Mouse (Mus musculus): ENCODE measurements around the gene Rnf10. TPM values are rescaled to one million over a fixed set of nuclear protein-coding genes. Genes with fewer than 3 reads are reported as not detected.

Gene Rnf10
- polyA plus RNA-seq, 1 experiment from 2014 or later: 202 TPM

- Histone ChIP-seq H3K4me1 (peaks cover 13% of the 10 kb centered on the region), H3K36me3 (no peaks in the 10 kb centered on the region), H3K9me3 (replicated peaks) (0 out of 2 replicates have a peak, but pooled peaks cover 3% of the 10 kb centered on the region), H3K27me3 (peaks cover 2% of the 10 kb centered on the region), H3K9ac (no peak overlapping the region), H3K4me3 (no peak overlapping the region), H3K4me2 (replicated peaks) (no peak overlapping the region), H3K27ac (no peak overlapping the region)
- 68% methylated on average over 3 of the region's 3 CpGs for WGBS
- no peak for ATAC-seq (ENCODE audit: low FRiP score)
Observed at GRCm38 (mm10) chr5:115222485-115222884, 50.2 kb downstream of the Rnf10 start.

- H3K9ac ChIP-seq: peak overlapping the region; percentile 18; the same call in 1 of the 2 replicates
- H3K27ac ChIP-seq: no peak overlapping the region; the same call in 1 of the 2 replicates
- peaks cover 11% of the 10 kb centered on the region for H3K27me3 ChIP-seq
- H3K4me1 ChIP-seq: peaks cover 13% of the 10 kb centered on the region
- WGBS: 43% methylated on average over 13 of the region's 13 CpGs
- 0 out of 2 replicates have a peak, but pooled peaks cover 3% of the 10 kb centered on the region for H3K9me3 ChIP-seq (replicated peaks)
- no peak for ATAC-seq (ENCODE audit: low FRiP score)
- H3K4me3 ChIP-seq: no peak overlapping the region
- H3K4me2 ChIP-seq (replicated peaks): no peak overlapping the region
- H3K36me3 ChIP-seq: no peaks in the 10 kb centered on the region
Observed at GRCm38 (mm10) chr5:115220931-115221640, 51.6 kb downstream of the Rnf10 start.

- no peak overlapping the region for H3K27ac ChIP-seq
- 96% methylated on average over 12 of the region's 12 CpGs for WGBS
- no peaks in the 10 kb centered on the region for H3K36me3 ChIP-seq
- peaks cover 19% of the 10 kb centered on the region for H3K4me1 ChIP-seq
- H3K9ac ChIP-seq: no peak overlapping the region
- H3K9me3 ChIP-seq (replicated peaks): 0 out of 2 replicates have a peak, but pooled peaks cover 3% of the 10 kb centered on the region
- H3K4me2 ChIP-seq (replicated peaks): no peak overlapping the region
- no peak overlapping the region for H3K4me3 ChIP-seq
- peaks cover 29% of the 10 kb centered on the region for H3K27me3 ChIP-seq
- ATAC-seq (ENCODE audit: low FRiP score): no peak
Observed at GRCm38 (mm10) chr5:115217998-115218397, 54.7 kb downstream of the Rnf10 start.

- peak overlapping the region; percentile 36 for H3K4me3 ChIP-seq
- WGBS: 11% methylated on average over 27 of the region's 27 CpGs
- peak overlapping the region; percentile 52 for H3K27ac ChIP-seq
- peak overlapping the region; percentile 59 for H3K4me2 ChIP-seq (replicated peaks)
- peak; percentile 74 for ATAC-seq (ENCODE audit: low FRiP score)
- H3K9me3 ChIP-seq (replicated peaks): 0 out of 2 replicates have a peak, but pooled peaks cover 3% of the 10 kb centered on the region
- peaks cover 12% of the 10 kb centered on the region; the same call in 1 of the 2 replicates for H3K4me1 ChIP-seq
- peaks cover 47% of the 10 kb centered on the region for H3K27me3 ChIP-seq
- peak overlapping the region; percentile 64 for H3K9ac ChIP-seq
- no peaks in the 10 kb centered on the region for H3K36me3 ChIP-seq
Observed at GRCm38 (mm10) chr5:115215273-115216185, 57.2 kb downstream of the Rnf10 start.

- WGBS: under 1% methylated on average over 16 of the region's 17 CpGs
- Histone ChIP-seq H3K4me2 (replicated peaks) (peak overlapping the region; percentile 59), H3K4me3 (peak overlapping the region; percentile 36), H3K27ac (peak overlapping the region; percentile 52), H3K27me3 (peaks cover 46% of the 10 kb centered on the region), H3K4me1 (peaks cover 12% of the 10 kb centered on the region; the same call in 1 of the 2 replicates), H3K36me3 (no peaks in the 10 kb centered on the region), H3K9ac (peak overlapping the region; percentile 64), H3K9me3 (replicated peaks) (0 out of 2 replicates have a peak, but pooled peaks cover 3% of the 10 kb centered on the region)
- ATAC-seq (ENCODE audit: low FRiP score): peak; percentile 63; the same call in 1 of the 2 replicates
Observed at GRCm38 (mm10) chr5:115214864-115215263, 57.8 kb downstream of the Rnf10 start.

GRCm38 (mm10) chr5:115212861-115213260 lies 59.8 kb downstream of the Rnf10 start:
- H3K36me3 ChIP-seq: no peaks in the 10 kb centered on the region

GRCm38 (mm10) chr5:115212451-115212850 lies 60.2 kb downstream of the Rnf10 start:
- peaks cover 53% of the 10 kb centered on the region for H3K27me3 ChIP-seq
- H3K4me2 ChIP-seq (replicated peaks): no peak overlapping the region
- peaks cover 12% of the 10 kb centered on the region; the same call in 1 of the 2 replicates for H3K4me1 ChIP-seq
- ATAC-seq (ENCODE audit: low FRiP score): no peak
- H3K36me3 ChIP-seq: no peaks in the 10 kb centered on the region
- no peak overlapping the region for H3K4me3 ChIP-seq
- no peak overlapping the region for H3K9ac ChIP-seq
- WGBS: 78% methylated on average over 9 of the region's 9 CpGs
- H3K27ac ChIP-seq: no peak overlapping the region
- H3K9me3 ChIP-seq (replicated peaks): no peaks in the 10 kb centered on the region

More at GRCm38 (mm10) chr5:115212861-115213260, 59.8 kb downstream of the Rnf10 start:
- no peak for ATAC-seq (ENCODE audit: low FRiP score)
- H3K27me3 ChIP-seq: peaks cover 53% of the 10 kb centered on the region
- no peak overlapping the region for H3K4me3 ChIP-seq
- no peak overlapping the region for H3K4me2 ChIP-seq (replicated peaks)
- no peaks in the 10 kb centered on the region for H3K9me3 ChIP-seq (replicated peaks)
- H3K27ac ChIP-seq: no peak overlapping the region
- peaks cover 12% of the 10 kb centered on the region; the same call in 1 of the 2 replicates for H3K4me1 ChIP-seq
- 68% methylated on average over 4 of the region's 4 CpGs for WGBS
- no peak overlapping the region for H3K9ac ChIP-seq

GRCm38 (mm10) chr5:115210380-115210779 lies 62.3 kb downstream of the Rnf10 start:
- no peaks in the 10 kb centered on the region for H3K9me3 ChIP-seq (replicated peaks)
- peaks cover 41% of the 10 kb centered on the region for H3K27me3 ChIP-seq
- H3K27ac ChIP-seq: no peak overlapping the region
- no peaks in the 10 kb centered on the region for H3K36me3 ChIP-seq
- 4% methylated on average over 1 of the region's 1 CpGs for WGBS
- ATAC-seq (ENCODE audit: low FRiP score): no peak
- no peak overlapping the region for H3K4me2 ChIP-seq (replicated peaks)
- H3K4me3 ChIP-seq: no peak overlapping the region
- no peak overlapping the region for H3K9ac ChIP-seq
- peaks cover 8% of the 10 kb centered on the region for H3K4me1 ChIP-seq

GRCm38 (mm10) chr5:115208601-115209000 lies 64.1 kb downstream of the Rnf10 start:
- no peaks in the 10 kb centered on the region for H3K36me3 ChIP-seq
- H3K9ac ChIP-seq: no peak overlapping the region
- WGBS: 57% methylated on average over 5 of the region's 5 CpGs
- peaks cover 19% of the 10 kb centered on the region for H3K4me1 ChIP-seq
- H3K4me3 ChIP-seq: no peak overlapping the region
- no peak overlapping the region for H3K4me2 ChIP-seq (replicated peaks)
- no peak for ATAC-seq (ENCODE audit: low FRiP score)
- no peaks in the 10 kb centered on the region for H3K9me3 ChIP-seq (replicated peaks)
- H3K27ac ChIP-seq: no peak overlapping the region
- H3K27me3 ChIP-seq: peaks cover 33% of the 10 kb centered on the region; the same call in 1 of the 2 replicates

GRCm38 (mm10) chr5:115207892-115208291 lies 64.8 kb downstream of the Rnf10 start:
- no peak for ATAC-seq (ENCODE audit: low FRiP score)
- Histone ChIP-seq H3K4me2 (replicated peaks) (no peak overlapping the region), H3K9ac (0 out of 2 replicates have a peak overlapping the region, but pooled peaks have one; percentile 19), H3K27ac (no peak overlapping the region), H3K9me3 (replicated peaks) (no peaks in the 10 kb centered on the region), H3K4me1 (peaks cover 19% of the 10 kb centered on the region), H3K27me3 (peaks cover 30% of the 10 kb centered on the region), H3K4me3 (no peak overlapping the region), H3K36me3 (no peaks in the 10 kb centered on the region)
- WGBS: 12% methylated on average over 9 of the region's 16 CpGs

GRCm38 (mm10) chr5:115207244-115207643 lies 65.5 kb downstream of the Rnf10 start:
- no peak overlapping the region for H3K27ac ChIP-seq
- H3K9me3 ChIP-seq (replicated peaks): no peaks in the 10 kb centered on the region
- no peaks in the 10 kb centered on the region for H3K36me3 ChIP-seq
- WGBS: 54% methylated on average over 5 of the region's 5 CpGs
- H3K9ac ChIP-seq: no peak overlapping the region
- H3K27me3 ChIP-seq: peaks cover 33% of the 10 kb centered on the region
- no peak overlapping the region for H3K4me2 ChIP-seq (replicated peaks)
- peaks cover 19% of the 10 kb centered on the region for H3K4me1 ChIP-seq
- ATAC-seq (ENCODE audit: low FRiP score): no peak
- H3K4me3 ChIP-seq: no peak overlapping the region
